Mouse (Mus musculus) forebrain, embryonic 13.5 days (tissue): Measurements from ENCODE around the gene Trpc4ap. TPM values are rescaled to one million over a fixed set of nuclear protein-coding genes. Genes with fewer than 3 reads are reported as not detected.

Experiments used
- microRNA counts: library from miRNA; unstranded; fragments of <30 nt; microRNA quantifications from one replicate; lab custom pipeline; 2016
- microRNA-seq: library from miRNA; unstranded; fragments of <30 nt; microRNA quantifications from one replicate; pipeline ENCODE4, GENCODE M21; 2016
- polyA plus RNA-seq: library from polyadenylated mRNA; unstranded; fragments of >200 nt; fragmentation: Nextera tagmentation; extraction: Ambion mirVana; gene quantifications from 2 replicates; pipeline ENCODE4 v1.2.1, GENCODE M21; 2015

Trpc4ap gene
- polyA plus RNA-seq, 1 experiment from 2014 or later: 142 TPM

MicroRNAs within 50 kb of the gene (microRNA counts, 519-probe panel; counts per million panel counts)
- microRNA mmu-miR-499 (lab: Ali Mortazavi, UCI): 177 counts per million, percentile 53 among the panel's probes with 10 or more counts

Small RNA genes within 50 kb of the gene (microRNA-seq; reads per million reads assigned to microRNA genes)
- 2.7 reads per million, percentile 1 among the genes with 10 or more reads in this experiment for gene Mir499

Other genes with a start within 250 kb of the Trpc4ap start
- gene Ncoa6, start 218.5 kb downstream of the Trpc4ap start, polyA plus RNA-seq: 29.6 and 30.5 TPM in 2 replicates
- gene Acss2, start 174.4 kb downstream of the Trpc4ap start, polyA plus RNA-seq: 19.0 and 22.8 TPM in 2 replicates
- 33.7 and 39.4 TPM in 2 replicates for gene Ggt7, start 174.1 kb downstream of the Trpc4ap start, polyA plus RNA-seq
- gene Gss, start 99.6 kb downstream of the Trpc4ap start, polyA plus RNA-seq: 16.7 and 18.7 TPM in 2 replicates
- gene Myh7b, start 81.2 kb downstream of the Trpc4ap start, polyA plus RNA-seq: 0.28 and 0.61 TPM in 2 replicates
- 35.1 and 38.6 TPM in 2 replicates for gene Edem2, start 37.1 kb upstream of the Trpc4ap start, polyA plus RNA-seq
- gene Gm17581, start 43.5 kb upstream of the Trpc4ap start, polyA plus RNA-seq: not detected in 2 replicates
- 1.6 and 2.0 TPM in 2 replicates for gene Procr, start 58.7 kb upstream of the Trpc4ap start, polyA plus RNA-seq
- gene Mmp24, start 83.0 kb upstream of the Trpc4ap start, polyA plus RNA-seq: 5.1 and 5.8 TPM in 2 replicates
- 19.4 and 20.3 TPM in 2 replicates for gene BC029722, start 127.0 kb upstream of the Trpc4ap start, polyA plus RNA-seq
- gene Eif6, start 134.5 kb upstream of the Trpc4ap start, polyA plus RNA-seq: 164 and 171 TPM in 2 replicates
- 0.35 and 0.54 TPM in 2 replicates for gene Fam83c, start 142.5 kb upstream of the Trpc4ap start, polyA plus RNA-seq
- gene Uqcc1, start 237.9 kb upstream of the Trpc4ap start, polyA plus RNA-seq: 69.9 and 73.5 TPM in 2 replicates
- not detected in 2 replicates for gene Gm15557, start 248.3 kb upstream of the Trpc4ap start, polyA plus RNA-seq